Mouse (Mus musculus) left cerebral cortex, postnatal 36 days (tissue): ENCODE measurements around the gene Tmem253. TPM values are rescaled to one million over a fixed set of nuclear protein-coding genes. Genes with fewer than 3 reads are reported as not detected.

Experiments
- DNase-seq, 2 experiments: peaks; one replicate each; pipeline ENCODE4 v3.0.0; 2021 to 2022; ENCODE audit warnings: low spot score in 2 of 2, mixed read lengths in 1 of 2
- intact Hi-C: fragments of 180-260 bp; cut with DNase I; formaldehyde crosslinking; loops from one replicate; pipeline ENCODE4 v1.15.1; 2025
- total RNA-seq, 2 experiments: library from RNA; stranded (reverse); gene quantifications; 2 replicates each; pipeline ENCODE4 v1.2.3; 2021

Tmem253 gene
- total RNA-seq, 2 experiments from 2014 or later = 0.72 TPM; not detected in 1

DNA sequence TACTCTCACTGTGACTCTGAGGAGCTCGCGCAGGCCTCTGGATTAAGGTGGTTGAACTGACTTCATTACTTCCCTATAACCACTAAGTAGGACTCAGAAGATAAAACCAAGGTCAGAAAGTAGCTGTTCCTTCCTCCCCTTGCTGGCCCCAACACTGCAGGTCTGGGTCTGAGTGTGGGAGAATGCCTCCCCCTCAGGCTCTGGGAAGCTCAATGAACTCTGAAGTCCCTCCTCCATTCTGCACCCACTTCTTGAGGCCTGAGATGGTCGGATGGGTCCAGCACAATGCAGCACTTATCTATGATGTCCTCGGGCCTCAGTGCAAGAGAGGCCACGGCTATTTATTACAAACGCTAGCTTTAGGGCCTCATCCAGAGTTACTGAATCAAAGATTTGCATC lies 9.8 kb upstream of the Tmem253 start:
- intact Hi-C loops = loop anchor here (5.0 kb wide), 1 partner anchor 103 kb away; no protein-coding TSS in a partner anchor
- no peak for DNase-seq

DNA sequence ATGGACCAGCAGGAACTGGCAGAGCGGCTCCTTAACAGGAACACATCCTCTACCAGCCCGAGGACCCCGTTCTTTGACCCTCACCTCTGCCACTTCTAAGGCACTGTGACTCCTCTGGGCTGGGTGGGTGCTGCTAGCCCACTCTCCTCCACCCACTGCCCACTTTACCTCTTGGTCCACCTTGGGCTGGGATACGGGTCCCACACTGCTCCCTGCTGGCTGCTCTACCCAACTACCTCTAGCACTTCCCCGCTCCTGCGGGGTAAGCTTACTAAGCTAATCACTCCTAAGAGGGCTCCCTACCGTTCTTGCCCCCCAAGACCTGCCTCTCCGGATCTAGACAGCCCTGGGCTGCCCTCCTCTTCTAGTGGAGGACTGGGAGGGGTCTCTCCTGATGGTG lies 9.2 kb upstream of the Tmem253 start:
- intact Hi-C loops = loop anchor here (5.0 kb wide), 1 partner anchor 104 kb away; no protein-coding TSS in a partner anchor
- no peak for DNase-seq

DNA sequence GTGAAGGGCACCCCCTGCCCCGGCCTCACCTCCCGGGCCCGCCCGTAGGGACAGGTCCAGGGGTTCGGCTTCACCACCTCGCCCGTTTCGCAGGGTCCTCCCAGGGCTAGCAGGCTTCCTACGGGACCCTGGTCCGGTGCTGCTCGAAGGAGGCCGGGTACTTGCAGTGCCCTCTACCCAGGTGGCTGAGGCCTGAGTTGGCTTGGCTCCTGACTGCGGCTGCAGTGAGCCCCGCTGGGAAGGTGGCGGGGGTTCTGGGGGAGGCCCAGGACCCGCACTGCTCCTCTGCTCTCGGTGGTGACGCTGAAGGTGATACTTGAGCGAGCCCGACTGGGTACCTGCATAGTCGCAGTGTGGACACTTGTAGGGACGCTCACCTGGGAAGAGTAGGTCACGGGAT lies 8.7 kb upstream of the Tmem253 start:
- DNase-seq = no peak
- intact Hi-C loops = loop anchor here (5.0 kb wide), 1 partner anchor 104 kb away; no protein-coding TSS in a partner anchor

DNA sequence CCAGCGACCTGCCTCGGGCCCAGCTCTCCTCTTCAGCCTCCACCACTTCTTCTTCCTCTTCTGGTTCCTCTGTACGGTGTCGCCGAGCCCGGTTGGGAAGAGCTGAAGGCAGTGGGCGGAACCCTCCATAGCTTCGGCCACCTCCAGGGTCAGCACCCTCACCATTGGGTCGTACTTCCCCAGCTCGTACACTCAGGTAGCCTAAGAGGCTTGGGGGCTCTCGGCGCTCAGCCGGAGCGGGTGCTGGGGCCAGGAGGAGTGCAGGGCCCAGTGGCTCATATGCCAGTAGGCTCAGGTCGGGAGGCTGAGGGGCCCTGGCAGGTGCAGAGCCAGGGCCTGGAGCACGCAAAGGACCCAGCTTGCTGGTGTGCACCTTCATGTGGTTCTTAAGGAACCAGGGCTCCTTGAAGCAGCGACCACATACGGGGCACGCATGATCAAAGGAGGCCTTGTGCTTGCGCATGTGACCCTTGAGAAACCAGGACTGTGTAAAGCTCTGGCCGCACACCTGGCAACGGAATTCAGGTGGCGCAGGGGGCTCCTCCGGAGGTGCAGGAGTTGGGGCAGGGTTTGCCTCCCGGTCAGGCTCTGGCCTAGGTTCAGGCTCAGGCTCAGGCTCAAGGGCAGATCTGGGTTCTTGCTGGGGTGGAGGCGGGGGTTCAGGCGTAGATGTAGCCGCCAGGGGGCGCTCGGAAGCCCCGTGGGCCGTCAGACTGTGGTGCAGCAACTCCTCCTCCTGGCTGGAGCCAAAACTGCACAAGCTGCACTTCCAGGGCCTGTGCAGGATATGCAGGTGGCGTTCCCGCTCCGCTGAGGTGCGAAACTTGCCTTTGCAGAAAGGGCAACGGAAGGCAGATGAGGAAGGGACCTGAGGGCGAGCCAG lies 6.9 kb upstream of the Tmem253 start:
- intact Hi-C loops = loop anchor here (5.0 kb wide), 1 partner anchor 106 kb away; no protein-coding TSS in a partner anchor
- peak; percentile 88 to 90 for DNase-seq

DNA sequence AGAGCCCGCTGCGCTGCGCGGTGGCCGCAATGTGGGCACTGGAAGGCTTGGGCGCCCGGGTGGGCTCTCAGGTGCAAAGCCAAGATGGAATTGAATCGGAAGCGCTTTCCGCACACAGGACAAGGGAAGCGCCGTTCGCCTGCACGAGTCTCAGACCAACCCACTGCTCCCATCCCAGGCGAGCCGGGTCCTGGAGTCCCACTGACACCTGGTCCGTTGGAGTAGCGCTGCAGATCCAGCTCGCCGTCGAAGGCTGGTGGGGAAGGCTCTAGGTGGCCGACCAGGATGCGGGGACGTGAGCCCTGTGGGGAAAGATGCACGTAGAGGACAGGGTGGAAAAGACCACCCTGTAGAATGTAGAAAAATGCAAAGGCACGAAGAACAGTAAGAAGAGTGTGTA lies 6.1 kb upstream of the Tmem253 start:
- intact Hi-C loops = loop anchor here (5.0 kb wide), 1 partner anchor 107 kb away; no protein-coding TSS in a partner anchor
- DNase-seq = no peak

DNA sequence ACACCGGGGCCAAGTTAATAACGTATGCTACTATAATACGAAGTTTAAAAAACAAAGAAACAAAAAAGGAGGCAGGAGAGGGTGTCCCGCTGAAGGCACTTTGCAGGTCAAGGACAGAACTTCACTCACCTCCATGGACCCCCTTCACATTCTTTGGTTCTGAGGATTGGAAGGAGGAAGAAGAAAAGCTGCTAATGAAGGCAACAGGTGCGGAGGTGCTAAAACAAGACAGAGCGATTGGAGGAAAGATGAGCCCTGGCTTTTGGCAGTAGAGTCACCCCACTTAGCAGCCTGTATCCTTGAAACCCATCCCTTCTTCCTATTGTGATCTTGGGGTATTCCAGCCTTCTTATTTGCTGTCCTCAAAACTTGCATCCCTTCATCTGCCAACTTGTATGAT lies 5.6 kb upstream of the Tmem253 start:
- intact Hi-C loops = loop anchor here (5.0 kb wide), 3 partner anchors 98 to 128 kb away; partner anchors contain the start of genes Mettl17 and Ndrg2
- no peak for DNase-seq

DNA sequence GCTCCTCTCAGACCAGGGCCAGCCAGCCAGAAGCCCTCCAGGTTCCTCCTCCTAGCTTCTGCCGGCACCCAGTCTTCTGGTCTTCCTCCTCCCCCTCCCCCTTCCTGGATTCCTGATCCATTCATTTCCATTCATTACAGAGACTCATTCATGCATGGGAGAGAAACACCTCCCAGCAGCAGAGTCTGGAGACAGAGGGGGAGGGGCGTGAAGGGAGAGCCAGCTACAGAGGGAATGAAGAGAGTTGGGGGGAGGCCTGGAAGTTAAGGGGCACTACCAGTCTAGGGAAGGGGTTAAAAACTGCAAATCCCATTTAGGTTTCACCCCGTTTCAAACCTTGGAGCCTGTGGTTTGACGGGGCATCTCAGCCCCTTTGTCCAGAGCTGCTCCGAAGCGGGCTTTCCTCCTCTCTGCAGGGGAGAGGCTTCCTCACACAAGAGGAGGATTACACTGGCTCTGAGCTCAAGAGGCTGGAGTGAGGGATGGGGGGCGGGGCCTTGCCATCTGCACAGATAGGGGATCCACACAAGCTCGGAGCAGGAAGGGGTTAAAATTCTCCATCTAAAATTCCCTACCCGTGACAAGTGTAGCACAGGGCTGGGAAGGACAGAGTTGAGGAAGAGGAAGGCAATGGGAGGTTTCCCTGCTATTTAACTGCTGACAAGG lies 4.9 kb upstream of the Tmem253 start:
- intact Hi-C loops = loop anchor here (5.0 kb wide), 2 partner anchors 98 to 128 kb away; partner anchors contain the start of genes Mettl17 and Ndrg2
- DNase-seq = peak in 1 of 2 experiments; percentile 19

DNA sequence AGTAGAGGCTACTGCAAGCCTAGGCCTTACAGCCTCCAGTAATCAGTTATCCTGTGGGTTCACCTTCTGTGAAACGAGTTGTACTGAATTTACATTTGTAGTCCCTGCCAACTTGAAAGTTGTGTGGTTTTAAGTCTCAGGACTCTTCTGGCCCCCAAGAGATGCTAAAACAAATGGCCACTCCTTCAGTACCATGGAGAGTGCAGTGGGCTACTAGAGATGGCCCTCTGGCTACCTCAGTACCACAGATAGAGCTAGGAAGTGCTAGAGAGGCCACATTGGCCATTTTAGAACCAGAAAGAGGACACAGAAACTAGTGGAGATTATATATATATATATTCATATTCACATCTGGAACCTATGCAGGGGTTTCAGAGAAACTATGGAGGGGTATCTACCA lies 3.8 kb upstream of the Tmem253 start:
- intact Hi-C loops = loop anchor here (5.0 kb wide), 2 partner anchors 99 to 129 kb away; partner anchors contain the start of genes Mettl17 and Ndrg2
- DNase-seq = no peak

DNA sequence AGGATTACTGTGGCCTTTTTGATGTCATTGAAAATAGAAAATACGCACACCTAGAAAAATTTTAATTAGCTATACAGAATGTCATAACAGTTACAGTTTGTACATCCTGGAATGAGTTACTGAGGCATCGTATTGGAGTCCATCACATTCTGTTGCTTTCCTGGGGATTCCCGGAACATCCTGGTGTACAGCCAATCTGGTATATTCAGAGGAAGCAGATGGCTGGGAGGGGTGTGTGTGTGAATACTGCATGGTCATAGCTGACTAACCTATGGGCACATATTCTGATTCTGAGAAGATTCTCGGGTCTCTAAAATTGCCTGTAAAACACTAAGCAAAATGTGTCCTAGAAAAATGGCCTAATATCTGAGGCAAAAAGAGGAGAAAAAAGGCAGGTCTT lies 3.4 kb upstream of the Tmem253 start:
- peak; percentile 61 to 71 for DNase-seq
- intact Hi-C loops = loop anchor here (5.0 kb wide), 2 partner anchors 100 to 130 kb away; partner anchors contain the start of genes Mettl17 and Ndrg2

DNA sequence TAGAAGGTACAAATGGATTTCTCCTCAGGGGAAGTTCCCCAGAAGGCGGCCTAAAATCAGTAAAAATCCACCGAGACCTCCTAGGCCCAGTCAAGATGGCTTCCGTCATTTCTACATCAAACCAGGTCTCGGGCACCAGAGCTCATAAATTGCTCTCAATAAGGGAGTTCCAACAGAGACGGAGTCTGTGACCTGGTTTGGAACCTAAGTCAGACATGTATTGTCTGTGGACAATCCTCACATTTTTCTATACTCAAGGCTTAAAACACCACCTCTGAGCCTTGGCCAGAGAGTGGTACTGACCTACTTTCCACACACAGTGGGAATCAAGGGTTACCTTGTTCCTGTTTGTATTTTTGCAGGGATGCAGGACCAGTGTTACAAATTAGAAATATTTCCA lies 2.9 kb upstream of the Tmem253 start:
- DNase-seq = no peak

DNA sequence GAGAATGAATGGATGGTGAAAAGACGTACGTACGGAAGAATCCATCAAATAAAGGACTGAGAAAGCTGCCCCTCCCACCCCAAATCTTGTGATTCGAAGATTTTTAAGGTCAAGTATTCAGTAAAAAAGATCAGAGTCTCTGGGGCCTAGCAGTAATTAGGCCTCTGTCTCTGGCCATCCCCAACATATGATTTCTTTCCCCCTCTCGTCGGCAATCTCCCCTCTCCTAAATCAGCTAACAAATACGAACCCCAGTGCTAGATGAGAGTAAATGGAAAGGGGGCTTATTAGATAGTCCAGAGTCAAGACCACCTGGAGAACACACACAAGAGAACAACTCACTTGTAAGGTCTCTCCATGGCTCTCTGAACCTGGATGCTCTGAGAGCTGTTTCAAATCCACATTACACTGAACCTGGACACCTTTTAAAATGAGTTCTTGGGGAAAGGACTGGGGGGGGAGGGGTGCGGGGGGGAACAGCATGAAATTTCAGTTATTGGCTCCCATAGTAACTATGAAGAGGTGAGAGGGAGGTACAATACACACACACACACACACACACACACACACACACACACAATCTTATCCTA lies 2.3 kb upstream of the Tmem253 start:
- intact Hi-C loops = loop anchor here (5.0 kb wide), 2 partner anchors 101 to 131 kb away; partner anchors contain the start of genes Mettl17 and Ndrg2
- DNase-seq = no peak

More for the DNA sequence above, 2.9 kb upstream of the Tmem253 start:
- intact Hi-C loops = loop anchor here (5.0 kb wide), 2 partner anchors 100 to 130 kb away; partner anchors contain the start of genes Mettl17 and Ndrg2

DNA sequence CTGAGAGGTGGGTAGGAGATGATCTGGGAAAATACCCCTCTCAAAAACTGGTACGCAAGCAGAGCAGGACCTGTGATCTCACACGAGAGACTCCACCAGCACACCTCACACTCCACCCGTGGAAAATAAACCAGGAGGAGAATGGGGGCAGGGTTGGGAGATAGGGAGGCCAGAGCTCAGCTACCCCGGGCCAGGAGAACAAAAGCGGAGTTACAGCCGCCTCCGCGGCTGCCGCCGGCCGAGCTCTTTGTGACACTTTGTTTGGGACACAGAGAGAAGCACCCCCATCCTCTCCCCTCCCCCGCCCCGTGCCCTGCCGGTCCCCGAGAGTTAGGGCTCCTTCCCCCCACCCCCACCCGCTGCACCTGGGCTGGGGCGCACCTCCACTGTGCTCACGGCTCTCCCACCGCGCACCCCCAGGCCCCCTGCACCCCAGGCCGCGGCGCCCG lies 1.7 kb upstream of the Tmem253 start:
- DNase-seq = peak in 1 of 2 experiments; percentile 23

DNA sequence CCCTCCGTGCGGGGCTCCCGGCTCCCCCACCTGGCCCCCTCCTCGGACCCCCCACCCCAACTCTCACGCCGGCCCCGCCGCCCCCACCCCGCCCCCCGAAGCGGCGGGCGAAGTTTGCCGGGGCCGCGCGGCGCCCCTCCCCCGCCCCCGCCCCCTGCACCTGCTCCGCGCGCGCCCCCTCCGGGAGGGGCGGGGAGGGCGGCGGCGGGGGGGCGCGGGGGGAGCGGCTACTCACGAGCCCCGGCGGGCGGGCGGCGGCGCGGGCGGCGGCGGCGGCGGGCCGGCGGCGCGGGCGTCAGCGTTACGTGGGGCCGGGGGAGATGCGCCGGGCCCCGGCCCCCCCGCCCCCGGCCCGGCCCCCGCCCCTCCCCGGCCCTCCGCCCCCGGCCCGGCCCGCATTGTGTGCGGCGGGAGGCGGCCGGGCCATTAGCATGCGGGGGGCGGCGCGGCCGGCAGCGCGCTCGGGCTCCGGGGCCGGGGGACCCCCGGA lies 1.1 kb upstream of the Tmem253 start:
- no peak for DNase-seq
- intact Hi-C loops = loop anchor here (5.0 kb wide), 2 partner anchors 102 to 132 kb away; partner anchors contain the start of genes Mettl17 and Ndrg2

More for the DNA sequence above, 1.7 kb upstream of the Tmem253 start:
- intact Hi-C loops = loop anchor here (5.0 kb wide), 2 partner anchors 101 to 131 kb away; partner anchors contain the start of genes Mettl17 and Ndrg2

DNA sequence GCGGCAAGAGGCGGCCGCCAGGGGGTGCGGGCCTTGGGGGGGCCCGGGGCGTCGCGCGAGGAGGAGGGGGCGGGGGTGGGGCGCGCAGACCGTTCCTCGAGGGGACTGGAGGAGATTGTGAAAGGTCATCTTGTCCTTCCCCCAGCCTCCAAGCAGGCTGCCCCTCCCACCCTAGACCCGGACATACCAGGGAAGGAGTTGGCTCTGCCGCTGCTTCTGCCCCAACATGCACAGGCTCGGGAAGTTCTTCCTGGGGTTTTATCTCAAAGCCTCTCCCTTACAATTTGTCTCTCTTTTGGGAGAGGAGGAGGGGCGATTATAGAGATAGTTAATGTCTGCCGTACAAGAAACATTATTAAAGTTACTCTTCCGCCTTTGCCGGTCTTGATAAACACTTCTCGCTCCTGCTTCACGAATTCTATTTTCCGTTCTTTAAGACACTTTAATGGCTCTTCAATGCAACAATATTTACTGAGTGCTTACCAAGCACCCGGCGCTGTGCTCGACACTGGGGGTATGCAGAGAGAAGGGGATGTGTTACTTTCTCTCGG lies 622 bp upstream of the Tmem253 start:
- intact Hi-C loops = loop anchor here (5.0 kb wide), 2 partner anchors 103 to 133 kb away; partner anchors contain the start of genes Mettl17 and Ndrg2

DNA sequence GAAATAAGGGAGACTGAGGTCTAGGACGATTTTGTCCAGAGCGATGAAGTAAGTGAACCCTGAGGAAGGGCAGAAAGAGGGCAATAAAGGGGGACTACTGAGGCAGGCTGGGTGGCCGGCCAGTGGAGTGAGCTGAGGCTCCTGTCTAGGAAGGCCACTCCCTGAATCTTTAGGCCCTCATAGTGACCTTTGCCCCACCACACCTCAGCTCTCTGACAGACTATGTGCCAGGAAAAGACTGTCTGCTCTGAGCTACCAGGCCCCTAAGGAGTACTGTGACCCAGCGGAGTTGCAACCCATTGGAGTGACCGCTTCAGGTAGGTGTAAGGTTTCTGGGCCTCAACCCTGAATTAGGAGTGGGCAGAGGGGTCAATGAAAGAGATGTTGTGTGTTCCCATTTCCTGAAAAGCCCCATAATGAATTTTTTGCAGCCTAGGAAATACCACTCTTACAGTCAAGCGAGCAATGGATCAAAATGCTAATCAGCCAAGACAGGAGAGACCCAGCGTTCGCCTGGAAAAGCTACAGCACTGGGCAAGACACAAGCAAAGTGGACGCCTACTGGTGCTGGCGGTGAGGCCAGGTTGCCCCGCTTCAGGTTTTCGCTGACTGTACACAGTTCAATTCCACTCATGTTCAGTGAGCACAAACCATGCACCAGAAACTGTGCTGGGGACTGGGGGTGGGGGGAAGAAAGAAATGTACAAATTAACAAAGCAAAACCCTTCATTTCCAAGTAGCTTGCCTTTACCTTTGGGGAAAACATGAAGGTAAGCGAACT lies 1.4 kb downstream of the Tmem253 start:
- no peak for DNase-seq

More for the DNA sequence above, 622 bp upstream of the Tmem253 start:
- peak in 1 of 2 experiments; percentile 31 for DNase-seq

DNA sequence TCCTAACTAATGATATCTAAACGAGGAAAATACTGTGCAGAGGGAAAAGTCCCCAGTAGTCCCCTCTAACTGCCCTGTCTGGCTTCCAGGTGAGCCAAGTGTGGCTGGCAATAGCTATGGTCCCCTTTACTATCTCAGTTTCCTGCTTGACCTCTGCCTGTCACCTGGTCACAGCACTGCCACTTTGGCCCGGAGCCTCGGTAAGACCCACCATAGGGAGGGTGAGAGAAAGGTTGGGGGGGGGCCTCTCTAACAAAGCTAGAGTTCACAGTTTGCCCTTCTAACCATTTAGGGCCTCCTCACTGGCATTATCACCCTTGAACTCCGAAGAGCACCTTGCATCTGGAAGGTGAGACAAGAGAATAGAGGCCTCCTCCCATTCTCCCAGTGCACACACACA lies 2.2 kb downstream of the Tmem253 start:
- DNase-seq = no peak
- intact Hi-C loops = no loop called here

More for the DNA sequence above, 1.4 kb downstream of the Tmem253 start:
- intact Hi-C loops = no loop called here

DNA sequence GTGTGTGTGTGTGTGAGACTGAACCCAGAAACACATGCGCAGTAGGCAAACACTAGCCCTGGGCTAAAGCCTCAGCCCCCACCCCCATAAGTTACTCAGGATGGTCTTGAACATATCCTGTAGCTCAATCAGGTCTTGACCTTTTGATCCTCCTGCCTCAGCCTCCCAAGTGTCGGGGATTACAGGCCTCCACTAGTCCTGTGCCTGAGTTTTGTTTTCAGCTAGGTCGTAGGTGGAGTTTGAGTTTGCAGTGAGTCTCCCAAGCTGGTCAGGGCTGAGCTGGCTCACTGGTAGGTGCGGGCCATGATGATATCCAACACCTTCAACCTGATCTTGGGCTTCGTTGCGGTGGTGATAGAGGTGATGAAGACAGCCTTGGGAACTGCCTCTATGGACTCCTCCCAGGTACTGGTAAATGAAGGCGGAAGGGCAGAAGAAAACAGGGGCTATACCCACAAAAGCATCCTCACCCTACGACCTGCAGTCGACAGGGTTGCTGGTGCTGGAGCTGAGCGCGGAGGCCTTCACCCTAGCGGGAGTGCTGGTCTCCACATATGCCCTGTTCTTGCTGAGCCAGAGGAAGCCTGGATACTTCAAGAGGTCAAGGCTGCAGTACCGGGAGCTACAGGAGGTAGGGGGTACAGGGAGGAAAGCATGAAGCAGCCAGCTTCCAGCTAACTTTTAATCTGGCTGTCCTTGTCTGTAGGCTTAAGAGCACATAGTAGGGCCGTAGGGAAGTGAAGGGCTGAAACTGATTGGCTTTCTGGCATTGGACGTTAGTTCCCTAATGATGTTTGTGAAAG lies 3.0 kb downstream of the Tmem253 start:
- intact Hi-C loops = no loop called here
- DNase-seq = no peak
